Mouse (Mus musculus): ENCODE results near the gene R3hdml. TPM values are rescaled to one million over a fixed set of nuclear protein-coding genes. Genes with fewer than 3 reads are reported as not detected.

R3hdml gene
- total RNA-seq, 4 experiments from 2014 or later = not detected

DNA sequence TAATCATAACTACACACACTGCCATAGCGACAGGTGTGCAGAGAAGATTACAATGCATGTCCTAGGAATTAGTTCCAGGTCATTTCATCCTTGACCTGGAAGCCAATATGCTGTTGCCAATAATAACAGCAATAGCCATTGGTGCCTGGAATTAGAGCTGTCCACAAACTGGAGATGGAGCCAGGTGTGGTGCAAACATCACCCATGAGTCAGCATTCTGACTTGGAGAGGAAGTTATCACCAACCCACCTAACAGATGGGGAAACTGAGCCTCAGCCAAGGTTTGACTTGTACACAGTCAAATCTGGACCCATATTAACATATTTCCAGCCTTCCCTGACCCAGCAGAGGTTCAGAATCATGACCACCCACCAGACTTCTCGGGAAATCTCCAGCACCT lies 46.3 kb downstream of the R3hdml start:
- peak in 1 of 2 experiments; percentile 21 for DNase-seq (ENCODE audit: low spot score in 2 of 2)

DNA sequence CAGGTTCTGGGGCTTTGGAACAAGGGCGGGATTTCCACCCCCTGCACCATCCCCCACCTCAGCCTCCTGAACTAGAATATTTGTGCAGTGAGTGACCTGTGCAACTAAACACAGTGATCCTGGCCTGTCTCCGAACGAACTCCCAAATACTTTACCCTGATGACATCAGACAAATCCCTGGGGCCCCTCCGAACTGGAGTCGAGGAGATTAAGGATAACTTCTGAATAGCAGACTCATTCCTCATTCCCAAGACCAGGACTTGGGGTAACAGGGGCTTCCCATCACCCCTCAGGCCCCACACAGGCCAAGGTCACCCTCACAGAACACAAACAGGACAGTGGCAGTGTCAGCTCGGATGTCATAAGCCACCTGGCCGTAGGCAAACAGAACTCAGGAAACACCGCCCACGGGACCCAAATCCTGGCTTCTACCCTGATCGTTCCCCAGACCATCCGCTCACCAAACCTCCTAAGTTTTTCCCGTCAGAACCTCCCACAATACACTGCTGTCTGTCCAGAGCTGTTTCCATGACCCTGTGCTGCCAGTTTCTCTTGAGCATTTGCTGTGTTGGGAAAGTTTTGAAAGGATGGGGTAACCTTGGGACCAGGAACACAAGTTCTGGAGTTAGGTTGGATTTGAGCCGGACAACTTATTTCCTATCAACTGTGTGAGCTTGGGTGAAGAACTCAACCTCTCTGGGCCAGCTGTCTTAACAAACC lies 47.4 kb downstream of the R3hdml start:
- no peak for DNase-seq (ENCODE audit: low spot score in 2 of 2)

DNA sequence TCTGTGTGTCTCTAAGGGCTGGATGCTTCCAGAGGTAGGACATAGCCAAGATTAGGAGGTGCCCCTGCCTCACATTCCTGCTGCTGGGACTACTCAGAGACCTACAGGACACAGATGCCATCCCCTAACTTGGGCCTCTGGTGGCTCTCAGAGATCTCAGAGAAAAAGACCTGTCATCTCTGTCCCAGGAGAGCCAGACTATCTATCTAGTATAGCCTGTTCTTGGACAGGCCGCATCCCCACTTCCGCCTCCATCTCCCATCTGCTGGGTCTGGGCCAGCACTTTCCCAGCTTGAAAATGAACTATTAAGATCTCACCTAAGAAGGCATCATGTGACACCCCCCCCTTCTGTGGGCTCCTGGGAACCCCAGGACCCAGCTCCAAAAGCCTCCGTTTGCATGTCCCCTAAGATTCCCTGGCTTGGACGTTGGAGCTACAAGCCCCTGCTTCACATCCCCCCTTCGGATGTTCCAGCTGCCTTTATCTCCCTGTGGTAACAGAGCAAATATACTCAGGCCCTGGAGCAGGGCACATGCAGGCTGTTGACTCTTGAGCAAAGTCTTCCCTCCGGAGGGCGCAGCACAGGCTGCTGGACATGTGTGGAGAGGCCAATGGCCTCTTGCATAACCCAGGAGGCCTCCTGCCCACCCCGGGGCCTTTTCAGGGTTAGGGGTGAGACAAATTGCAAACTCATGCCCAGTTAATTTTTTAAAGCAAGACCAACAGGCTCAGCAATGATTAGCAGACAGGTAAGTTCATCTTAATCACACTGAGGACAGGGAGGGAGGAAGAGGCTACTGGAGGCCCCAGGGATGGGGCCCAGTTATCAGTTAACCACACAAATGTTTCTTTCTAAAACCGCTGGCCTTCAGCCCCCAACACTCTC lies 48.4 kb downstream of the R3hdml start:
- no peak for DNase-seq (ENCODE audit: low spot score in 2 of 2)

DNA sequence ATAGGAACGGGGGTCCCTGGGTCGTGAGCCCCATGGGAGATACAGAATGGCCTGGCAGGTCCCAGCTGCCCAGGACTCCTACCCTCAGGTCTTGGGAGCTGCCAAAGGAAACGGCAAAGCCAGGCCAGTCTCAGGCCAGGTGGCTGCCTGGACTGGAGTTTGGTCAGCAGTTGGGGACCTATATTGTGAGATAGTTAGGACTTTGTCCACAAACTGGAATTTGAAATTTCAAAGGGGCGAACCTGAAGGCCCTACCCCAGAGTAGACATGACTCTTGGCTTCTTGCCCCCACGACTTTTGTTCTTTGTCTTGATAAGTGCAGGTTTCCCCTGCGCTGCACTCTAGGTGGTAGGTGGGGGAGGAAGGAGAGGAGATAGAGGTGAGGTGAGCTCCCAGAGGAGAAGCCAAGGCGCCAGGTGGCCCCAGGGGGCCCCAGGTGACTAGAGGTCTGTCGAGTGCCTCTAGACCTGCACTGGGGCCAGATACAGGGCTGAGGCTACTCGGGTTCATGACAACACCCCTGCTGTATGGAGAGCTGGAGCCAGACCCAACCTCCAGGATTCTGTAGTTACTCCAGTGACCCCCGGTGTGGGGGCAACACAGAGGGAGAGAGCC lies 49.6 kb downstream of the R3hdml start:
- no peak for DNase-seq (ENCODE audit: low spot score in 2 of 2)

DNA sequence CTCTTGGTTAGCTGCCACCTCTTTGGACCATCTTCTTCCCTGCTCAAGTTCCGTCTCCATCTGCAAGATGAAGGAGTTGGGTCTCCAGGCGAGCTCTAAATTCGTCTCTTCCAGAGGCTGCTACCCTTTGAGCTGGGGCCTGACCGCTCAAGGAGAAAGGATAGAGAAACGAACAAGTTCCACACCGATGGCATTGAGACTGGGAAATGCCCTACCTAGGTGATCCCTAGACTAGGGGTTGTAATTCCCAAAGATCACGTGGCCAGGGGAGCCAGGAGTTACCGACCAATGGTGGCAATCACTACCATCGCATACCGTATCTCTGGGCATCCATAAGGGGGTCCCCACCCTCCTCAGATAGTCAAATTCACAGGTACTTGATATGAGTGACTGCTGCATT lies 50.6 kb downstream of the R3hdml start:
- DNase-seq (ENCODE audit: low spot score in 2 of 2) = no peak

DNA sequence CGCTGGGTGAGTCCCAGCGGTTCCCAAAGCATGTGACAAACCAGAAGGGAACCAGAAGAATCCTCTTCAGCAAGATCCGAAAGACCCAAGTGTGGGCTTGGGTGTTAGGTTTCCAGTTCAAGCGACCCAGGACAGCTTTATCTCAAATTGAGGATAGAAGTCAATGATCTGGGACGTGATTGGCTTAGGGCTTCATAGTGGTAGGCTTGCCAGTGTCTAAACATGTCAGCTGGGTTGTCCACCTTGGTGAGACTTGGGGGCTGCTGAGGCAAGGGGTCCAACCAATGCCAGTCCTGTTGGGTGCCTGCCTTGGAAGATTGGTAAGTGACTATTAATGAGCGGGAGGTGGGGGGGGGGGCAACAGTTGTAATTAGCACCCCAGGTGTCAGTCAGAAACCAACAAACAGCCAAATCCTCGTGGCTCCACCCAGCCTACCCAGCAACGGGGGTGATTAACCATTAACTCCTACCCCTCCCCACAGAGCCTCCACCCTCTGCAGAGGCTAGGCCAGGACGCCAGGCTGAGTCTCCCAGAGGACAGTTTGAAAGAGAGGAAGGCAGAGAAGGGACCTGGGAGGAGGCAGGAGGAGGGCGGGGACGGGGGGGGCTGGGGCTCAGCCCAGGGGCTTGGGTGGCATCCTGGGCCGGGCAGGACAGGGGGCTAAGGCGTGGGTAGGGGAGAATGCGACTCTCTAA lies 54.7 kb downstream of the R3hdml start:
- no peak for DNase-seq (ENCODE audit: low spot score in 2 of 2)

DNA sequence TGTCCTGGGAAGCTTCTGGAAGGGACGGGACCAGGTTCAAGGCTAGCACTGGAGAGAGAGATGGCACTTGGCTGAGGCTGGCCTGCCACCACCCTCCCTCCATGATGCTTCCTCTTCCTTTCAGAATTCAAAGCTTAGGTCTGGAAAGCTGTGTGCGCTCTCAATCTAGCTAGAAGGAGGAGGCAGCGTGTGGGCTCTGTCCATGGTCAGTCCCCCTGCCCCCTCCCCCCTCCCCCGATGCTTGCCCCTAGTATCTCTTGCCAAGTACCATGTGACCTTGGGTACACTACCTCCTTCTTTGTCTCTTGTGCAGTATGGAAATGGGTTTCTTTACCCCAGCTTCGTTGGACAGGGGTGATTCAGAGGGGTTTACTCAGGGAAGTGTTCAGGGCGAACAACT lies 56.7 kb downstream of the R3hdml start:
- DNase-seq (ENCODE audit: low spot score in 2 of 2) = no peak

DNA sequence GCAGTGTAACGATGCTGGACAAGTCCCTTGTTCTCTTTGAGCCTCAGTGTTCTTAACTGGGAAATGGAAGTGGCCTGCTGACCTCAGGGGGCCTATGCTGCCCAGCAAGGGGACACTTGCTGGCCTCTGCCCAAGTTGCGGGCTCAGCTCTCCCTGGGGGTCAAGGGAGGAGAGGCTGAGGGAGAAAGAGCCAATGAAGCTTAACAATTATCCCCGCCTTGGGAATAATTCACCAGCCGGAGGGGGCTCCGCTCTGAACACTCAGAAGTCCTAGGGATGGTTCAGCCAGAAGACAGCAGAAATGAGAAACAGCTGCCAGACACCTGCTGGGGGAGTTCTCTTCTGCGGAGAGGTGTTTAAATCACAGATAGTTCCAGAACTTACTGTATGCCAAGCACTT lies 57.7 kb downstream of the R3hdml start:
- DNase-seq (ENCODE audit: low spot score in 2 of 2) = no peak

Other genes starting within 250 kb of the R3hdml start
- under 1 TPM; 0.49 to 0.85 (median 0.71) TPM for gene Jph2, start 94.3 kb upstream of the R3hdml start, total RNA-seq (2022)
- gene Oser1, start 67.6 kb upstream of the R3hdml start, total RNA-seq (2022) = 10 to 100 TPM; 21.1 to 27.5 (median 27.1) TPM
- 10 to 100 TPM; 61.0 to 66.6 (median 63.2) TPM for gene Gdap1l1, start 53.8 kb upstream of the R3hdml start, total RNA-seq (2022)
- 10 to 100 TPM; 16.7 to 19.4 (median 17.9) TPM for gene Fitm2, start 19.7 kb upstream of the R3hdml start, total RNA-seq (2022)
- not detected for gene Hnf4a, start 14.5 kb downstream of the R3hdml start, total RNA-seq (2022)
- gene Ttpal, start 110.0 kb downstream of the R3hdml start, total RNA-seq (2022) = 10 to 100 TPM; 53.4 to 61.2 (median 59.0) TPM
- gene Serinc3, start 152.8 kb downstream of the R3hdml start, total RNA-seq (2022) = 100 to 1,000 TPM; 225 to 241 (median 233) TPM
- 100 to 1,000 TPM; 112 to 128 (median 121) TPM for gene Pkig, start 166.1 kb downstream of the R3hdml start, total RNA-seq (2022)